Mouse (Mus musculus) liver, adult 2 months (tissue): ENCODE measurements at regions not wholly inside any gene's neighbourhood (a gene's known extent, or its start where the extent isn't known, plus 50 kb on each side); places are given as distances from the start of the nearest gene placed in this dataset.

ENCODE experiments used
- DNase-seq: peaks from one replicate; pipeline ENCODE4 v3.0.0-alpha.2; 2011; ENCODE audit warnings: low read depth, low spot score; ENCODE audit errors: extremely low read depth
- H3K27ac ChIP-seq: fragments of 200-500 bp; replicated peaks from 2 replicates; pipeline ENCODE4 v1.5.1; 2012; ENCODE audit warnings: low read depth, mild to moderate bottlenecking, control low read depth, inconsistent platforms, low read length; ENCODE audit not compliant: insufficient read depth
- H3K27me3 ChIP-seq: fragments of 200-500 bp; 2 replicates; pipeline ENCODE4 v1.6.1; 2012; ENCODE audit warnings: mild to moderate bottlenecking, moderate library complexity, low read length, inconsistent platforms; ENCODE audit not compliant: control insufficient read depth, insufficient read depth
- H3K36me3 ChIP-seq: fragments of 200-500 bp; 2 replicates; pipeline ENCODE4 v1.6.1; 2012; ENCODE audit warnings: low read length, inconsistent platforms; ENCODE audit not compliant: control insufficient read depth, insufficient read depth
- H3K4me1 ChIP-seq: fragments of 200-500 bp; 2 replicates; pipeline ENCODE4 v1.6.1; 2011; ENCODE audit warnings: low read length; ENCODE audit not compliant: control insufficient read depth, insufficient read depth
- H3K4me3 ChIP-seq: fragments of 200-500 bp; 2 replicates; pipeline ENCODE4 v1.5.1; 2011; ENCODE audit warnings: low read depth, mild to moderate bottlenecking, control low read depth, low read length, moderate library complexity; ENCODE audit not compliant: insufficient read depth
- H3K79me2 ChIP-seq: fragments of 200-500 bp; 2 replicates; pipeline ENCODE4 v1.6.1; 2012; ENCODE audit warnings: inconsistent platforms, mild to moderate bottlenecking, low read length, moderate library complexity; ENCODE audit not compliant: control insufficient read depth, insufficient read depth
- H3K9ac ChIP-seq: fragments of 200-500 bp; 2 replicates; pipeline ENCODE4 v1.6.1; 2012; ENCODE audit warnings: low read depth, mild to moderate bottlenecking, control low read depth, inconsistent platforms, low read length
- CTCF ChIP-seq: fragments of 200-500 bp; IDR thresholded peaks from 2 replicates; pipeline ENCODE4 v1.5.1; 2011; ENCODE audit warnings: low read depth, low read length, control low read depth
- POLR2A ChIP-seq: fragments of 200-500 bp; IDR thresholded peaks from 2 replicates; pipeline ENCODE4 v1.6.1; 2011; ENCODE audit warnings: low read length, control low read depth; ENCODE audit not compliant: insufficient read depth; ENCODE audit errors: extremely low read depth
- WGBS: fragments of 180-500 bp; shearing (Covaris S2); methylation state at CpG from one replicate; pipeline ENCODE4 v1.1.7; 2018; 5-methylcytosine and 5-hydroxymethylcytosine counted together

- peaks cover 3% of the 10 kb centered on the region for H3K4me1 ChIP-seq
Measured at GRCm38 (mm10) chr15:36916998-36917397, 90.6 kb downstream of the Zfp706 start.

DNA sequence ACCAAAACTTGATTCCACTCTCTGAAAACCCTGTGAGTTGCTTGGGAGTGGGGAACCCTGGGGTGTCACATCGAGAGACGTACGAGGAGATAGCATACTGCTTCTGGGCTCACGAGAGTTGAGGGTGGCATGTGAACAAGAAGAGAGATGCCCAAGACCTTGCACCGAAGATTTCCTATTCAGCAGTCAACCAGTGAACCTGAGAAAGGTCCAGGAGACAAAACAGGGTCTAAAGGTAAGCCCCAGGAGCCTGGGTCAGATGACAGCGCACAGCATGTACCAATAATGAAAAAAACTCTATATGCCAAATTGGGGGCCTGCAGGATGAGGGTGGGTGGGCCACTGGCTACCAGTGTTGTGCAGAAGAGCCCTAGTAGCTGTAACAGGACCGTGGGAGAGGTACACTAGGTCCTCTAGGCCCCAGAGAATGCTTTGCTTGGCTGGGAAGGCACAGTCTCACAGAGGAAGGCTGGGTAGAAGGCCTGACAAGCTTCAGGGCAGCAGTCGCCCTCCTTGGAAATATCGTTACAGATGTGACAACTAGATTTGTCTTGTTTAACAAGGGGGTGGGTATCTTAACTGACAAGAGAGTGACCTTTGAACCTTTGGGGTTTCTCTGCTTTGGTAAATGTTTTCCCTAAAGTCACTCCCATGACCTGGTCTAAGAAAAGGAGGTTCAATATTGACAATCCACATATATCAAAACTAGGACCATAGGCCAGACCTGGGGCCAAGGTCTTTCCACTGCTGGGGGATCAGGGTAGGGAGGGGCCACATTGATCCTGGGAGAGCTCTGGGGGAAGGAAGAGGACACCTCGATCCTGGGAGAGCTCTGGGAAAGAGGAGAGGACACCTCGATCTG is 93.1 kb downstream of the Zfp706 start:
- no peak overlapping the region for H3K4me3 ChIP-seq
- H3K9ac ChIP-seq = no peak overlapping the region
- H3K27me3 ChIP-seq = no peaks in the 10 kb centered on the region
- DNase-seq = peak; percentile 62
- no peaks in the 10 kb centered on the region for H3K36me3 ChIP-seq
- TF ChIP-seq CTCF (no peak), POLR2A (no peak)
- H3K79me2 ChIP-seq = no peaks in the 10 kb centered on the region
- H3K27ac ChIP-seq = no peak overlapping the region
- peaks cover 3% of the 10 kb centered on the region for H3K4me1 ChIP-seq
- WGBS = 67% methylated on average over 11 of the region's 11 CpGs

More at GRCm38 (mm10) chr15:36916998-36917397, 90.6 kb downstream of the Zfp706 start:
- WGBS = 82% methylated on average over 4 of the region's 4 CpGs
- Histone ChIP-seq H3K27ac (no peak overlapping the region), H3K9ac (no peak overlapping the region), H3K27me3 (no peaks in the 10 kb centered on the region), H3K79me2 (no peaks in the 10 kb centered on the region), H3K36me3 (no peaks in the 10 kb centered on the region), H3K4me3 (no peak overlapping the region)
- DNase-seq = no peak
- no peak for TF ChIP-seq POLR2A

- DNase-seq = peak; percentile 26
- no peaks in the 10 kb centered on the region for H3K79me2 ChIP-seq
- no peaks in the 10 kb centered on the region for H3K36me3 ChIP-seq
- no peaks in the 10 kb centered on the region for H3K27me3 ChIP-seq
- no peak overlapping the region for H3K4me3 ChIP-seq
- peaks cover 3% of the 10 kb centered on the region for H3K4me1 ChIP-seq
- no peak overlapping the region for H3K9ac ChIP-seq
- no peak overlapping the region for H3K27ac ChIP-seq
- TF ChIP-seq POLR2A (no peak), CTCF (no peak)
- WGBS = 35% methylated on average over 7 of the region's 7 CpGs
Measured at GRCm38 (mm10) chr15:36913308-36913707, 94.3 kb downstream of the Zfp706 start.

DNA sequence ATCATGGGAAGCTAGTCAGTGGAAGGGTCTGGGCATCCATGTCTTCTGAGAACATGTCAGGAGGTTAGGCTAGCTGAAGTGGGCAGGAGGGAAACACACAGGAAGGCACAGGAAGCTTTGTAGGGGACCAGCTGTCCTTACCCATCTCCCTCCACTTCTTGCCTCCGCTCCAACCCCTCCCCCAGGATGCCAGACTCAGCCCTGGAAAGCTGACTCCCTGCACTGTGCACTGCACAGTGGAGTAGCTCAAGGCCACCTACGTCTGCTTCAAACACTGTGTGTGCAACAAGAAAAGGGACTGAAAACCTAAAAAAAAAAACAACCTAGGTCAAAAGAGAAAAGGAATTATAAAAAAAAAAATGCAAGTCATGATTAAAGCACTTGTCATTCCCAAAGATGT is 97.3 kb downstream of the Zfp706 start:
- 96% methylated on average over 2 of the region's 2 CpGs for WGBS
- TF ChIP-seq CTCF = no peak
- TF ChIP-seq POLR2A = no peak
- no peaks in the 10 kb centered on the region for H3K27me3 ChIP-seq
- H3K79me2 ChIP-seq = no peaks in the 10 kb centered on the region
- H3K36me3 ChIP-seq = no peaks in the 10 kb centered on the region
- H3K4me3 ChIP-seq = no peak overlapping the region
- no peak overlapping the region for H3K27ac ChIP-seq
- peaks cover 8% of the 10 kb centered on the region for H3K4me1 ChIP-seq
- no peak for DNase-seq
- no peak overlapping the region for H3K9ac ChIP-seq

GRCm38 (mm10) chr15:36909494-36909893 is 98.1 kb downstream of the Zfp706 start:
- TF ChIP-seq CTCF (no peak), POLR2A (no peak)
- Histone ChIP-seq H3K27ac (no peak overlapping the region), H3K79me2 (no peaks in the 10 kb centered on the region), H3K9ac (no peak overlapping the region), H3K36me3 (no peaks in the 10 kb centered on the region), H3K4me1 (peaks cover 8% of the 10 kb centered on the region), H3K27me3 (no peaks in the 10 kb centered on the region), H3K4me3 (no peak overlapping the region)
- DNase-seq = no peak
- 84% methylated on average over 3 of the region's 3 CpGs for WGBS

DNA sequence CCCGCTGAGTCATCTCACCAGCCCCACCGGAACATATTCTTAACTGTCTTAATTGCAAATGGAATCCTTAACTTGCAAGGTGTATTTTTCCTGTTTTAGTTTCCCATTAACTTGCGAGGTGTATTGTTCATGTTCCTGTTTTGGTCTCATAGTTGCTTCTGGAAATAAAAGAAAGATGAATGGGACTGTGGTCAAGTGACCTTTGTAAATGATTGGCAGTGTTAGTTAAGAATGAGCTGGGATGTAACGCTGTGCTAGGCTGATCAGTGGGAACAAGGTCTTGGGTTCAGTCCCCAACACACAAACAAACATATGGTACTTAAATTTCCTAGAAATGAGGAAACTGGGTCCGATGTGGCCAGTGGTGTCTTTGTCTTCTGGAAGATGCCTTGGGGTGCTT is 100.8 kb downstream of the Zfp706 start:
- Histone ChIP-seq H3K27ac (no peak overlapping the region), H3K79me2 (no peaks in the 10 kb centered on the region), H3K4me1 (peaks cover 9% of the 10 kb centered on the region), H3K9ac (no peak overlapping the region), H3K4me3 (no peak overlapping the region), H3K36me3 (no peaks in the 10 kb centered on the region), H3K27me3 (no peaks in the 10 kb centered on the region)
- peak; percentile 56 for DNase-seq
- no peak for TF ChIP-seq POLR2A
- TF ChIP-seq CTCF = no peak
- WGBS = 68% methylated on average over 5 of the region's 5 CpGs
